Mouse (Mus musculus) megakaryocyte, embryonic 14.5 days (primary cell): ENCODE data around the gene Sept9.

ENCODE experiments used
- FLI1 ChIP-seq: IDR thresholded peaks from 2 replicates; pipeline ENCODE4 v1.6.1; 2012; ENCODE audit warnings: low read length, inconsistent platforms, mixed read lengths
- GATA1 ChIP-seq: IDR thresholded peaks from 3 replicates; pipeline ENCODE4 v1.6.1; 2012; ENCODE audit warnings: mixed read lengths, low read length, inconsistent platforms, borderline replicate concordance

DNA sequence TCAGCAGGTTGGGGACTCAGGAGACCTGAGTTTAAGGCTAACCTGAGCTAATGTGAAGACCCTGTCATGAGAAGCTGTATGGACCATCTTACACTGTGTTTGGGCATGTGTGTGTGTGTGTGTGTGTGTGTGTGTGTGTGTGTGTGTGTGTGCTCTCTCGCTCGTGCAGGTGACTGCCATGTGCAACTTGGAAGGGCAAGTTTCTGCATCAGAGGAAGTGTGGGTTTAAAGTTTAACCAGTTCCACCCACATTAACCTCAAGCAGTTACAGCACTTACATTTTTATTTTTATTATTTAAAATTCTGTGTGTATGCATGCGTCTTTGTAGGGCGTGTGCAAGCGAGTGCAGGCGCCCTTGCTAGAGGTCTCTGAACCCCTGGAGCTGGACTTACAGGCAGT is 100.3 kb downstream of the Sept9 start:
- TF ChIP-seq FLI1 (no peak), GATA1 (no peak)
